Mouse (Mus musculus): Measurements from ENCODE around the gene Fars2. TPM values are rescaled to one million over a fixed set of nuclear protein-coding genes. Genes with fewer than 3 reads are reported as not detected.

Gene Fars2
- 26.2 and 27.9 TPM in 2 replicates for polyA plus RNA-seq (2012; rRNA removed)

GRCm38 (mm10) chr13:36117143-36118014 is at the start of gene Fars2, which contains the start of gene Lyrm4:
Fars2 (plus strand) TSS chr13:36117412.
Lyrm4 (minus strand) TSS chr13:36117526.

GRCm38 (mm10) chr13:36734731-36735571 is 617.7 kb downstream of the Fars2 start, which contains the start of gene Nrn1:
Nrn1 (minus strand) TSS chr13:36735131.

Other genes starting within 250 kb of the Fars2 start
- gene Rpp40, start 211.1 kb upstream of the Fars2 start, polyA plus RNA-seq (2012; rRNA removed): 4.1 and 4.8 TPM in 2 replicates
- gene Ppp1r3g, start 158.6 kb upstream of the Fars2 start, polyA plus RNA-seq (2012; rRNA removed): 0.49 and 0.65 TPM in 2 replicates
- 14.7 and 16.2 TPM in 2 replicates for gene Lyrm4, start 114 bp downstream of the Fars2 start, polyA plus RNA-seq (2012; rRNA removed)